Mouse (Mus musculus) adrenal gland (tissue): ENCODE measurements around the gene Gm21560.
"Not testable (repeated sequence)": the region's sequence is repeated elsewhere in the genome, so short reads cannot be mapped to it uniquely, and the experiment has no call there.

Experiments used
- intact Hi-C: fragments of 180-260 bp; cut with DNase I; formaldehyde crosslinking; loops from one replicate; pipeline ENCODE4 v1.15.1; 2025
- long read RNA-seq, 2 experiments: library from polyadenylated mRNA; unstranded; transcript quantifications; one replicate each; pipeline ENCODE4 v2.0.0; 2020; ENCODE audit warnings: borderline replicate concordance in 1 of 2; ENCODE audit not compliant: insufficient replicate concordance in 1 of 2

The Gm21560 gene
- long read RNA-seq, experiment 1: 0 reads
- long read RNA-seq, experiment 2: 0 reads

DNA sequence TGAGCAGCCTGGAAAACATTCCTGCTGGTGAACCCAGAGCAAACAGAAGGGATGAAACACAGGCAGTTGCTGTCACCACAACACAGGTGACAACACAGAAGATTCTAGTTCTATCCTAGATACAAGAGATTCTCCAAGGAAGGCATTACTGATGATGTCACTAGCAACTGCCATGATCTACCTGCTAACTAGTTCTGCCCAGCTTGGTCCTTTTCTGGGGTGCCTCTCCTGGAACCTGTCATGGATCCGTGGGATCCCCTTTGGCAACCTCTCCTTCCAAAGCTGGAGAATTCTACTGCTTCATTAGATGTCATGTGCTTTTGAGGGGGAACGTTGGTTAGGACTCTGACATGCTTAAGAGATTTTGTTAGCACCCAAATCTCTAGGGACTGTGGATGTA lies at the start of gene Gm21560:
Gene Gm21560, minus strand, starts transcription at position 101 of the 400 bp plus-strand sequence.
- intact Hi-C loops: not testable (repeated sequence)

DNA sequence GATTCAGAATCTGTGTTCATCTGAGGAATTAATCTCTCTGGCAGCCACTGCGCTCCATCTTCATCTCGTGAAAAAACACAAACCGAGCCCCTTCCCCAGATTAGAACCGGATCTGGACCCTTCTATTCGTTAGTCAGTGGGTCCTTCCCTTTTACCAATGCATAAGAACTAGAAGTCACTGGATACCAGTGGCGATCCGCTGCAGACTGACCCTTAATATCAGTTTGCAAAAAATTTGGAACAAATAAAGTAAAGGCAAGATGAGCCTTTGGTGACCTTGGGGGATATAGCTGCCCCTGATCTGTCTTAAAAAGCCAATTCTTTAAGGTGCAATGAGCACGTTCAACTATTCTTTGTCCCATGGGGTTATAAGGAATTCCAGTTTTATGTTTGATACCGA lies 55.6 kb downstream of the Gm21560 start:
- intact Hi-C loops: not testable (repeated sequence)

DNA sequence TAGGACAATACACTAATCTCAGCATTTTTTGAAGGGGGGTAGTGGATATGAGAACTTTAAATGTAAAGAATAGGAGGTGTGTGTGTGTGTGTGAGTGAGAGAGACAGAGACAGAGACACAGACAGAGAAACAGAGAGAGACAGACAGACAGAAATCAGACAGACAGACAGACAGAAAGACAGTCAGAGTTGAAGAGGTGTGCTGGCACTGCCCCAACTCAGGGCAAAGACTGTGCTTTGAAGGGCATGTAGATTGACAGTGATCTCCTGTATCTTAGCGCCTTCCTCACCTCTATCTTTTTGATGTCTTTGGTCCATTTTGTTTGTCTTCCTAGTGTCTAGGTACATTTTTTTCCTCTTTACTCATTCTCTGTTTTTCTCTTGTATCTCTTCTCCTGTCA lies 58.0 kb downstream of the Gm21560 start:
- intact Hi-C loops: not testable (repeated sequence)
